ENCODE assay signal across 8 mouse cellular contexts in genomic region chr7:130257991-130258703, GRCm38 (mm10).
A peak's percentile ranks its signal among the peaks of the same experiment; 100 is the strongest.
DNase-seq lines count a peak whose midpoint lies in the region; ATAC-seq and TF ChIP-seq lines count a peak whose summit lies in the region.
"Had no signal": no experiment of that assay in that cellular context is flagged by ENCODE, and none has a peak within 500 bp of the region (broad histone marks: within the 10 kb centered on the region; RNA-seq: fewer than 3 reads in every experiment).

No protein-coding gene starts in this region.

- H3K27me3 ChIP-seq in midbrain, embryonic 10.5 days (ENCODE audit: low read depth, poor library complexity, severe bottlenecking), result peaks cover 69% of the 10 kb centered on the region
- H3K27me3 ChIP-seq in midbrain, embryonic 15.5 days (replicated peaks), result no peaks in the 10 kb centered on the region; the same call in 1 of the 2 replicates
- H3K27me3 ChIP-seq in forebrain, embryonic 15.5 days, result no peaks in the 10 kb centered on the region
- no peaks in the 10 kb centered on the region for H3K27me3 ChIP-seq in limb, embryonic 14.5 days (ENCODE audit: control insufficient read depth, insufficient read depth, low read length)

- peaks cover 93% of the 10 kb centered on the region for H3K4me1 ChIP-seq in midbrain, embryonic 10.5 days
- peaks cover 42% of the 10 kb centered on the region for H3K4me1 ChIP-seq in midbrain, embryonic 15.5 days
- peaks cover 64% of the 10 kb centered on the region for H3K4me1 ChIP-seq in forebrain, embryonic 15.5 days
- H3K4me1 ChIP-seq in limb, embryonic 14.5 days (ENCODE audit: control insufficient read depth, insufficient read depth, low read length), result peaks cover 65% of the 10 kb centered on the region
- H3K4me1 ChIP-seq: megakaryocyte, embryonic 14.5 days had no signal

- H3K9ac ChIP-seq in midbrain, embryonic 15.5 days, result no peak overlapping the region
- H3K9ac ChIP-seq in forebrain, embryonic 15.5 days (replicated peaks), result no peak overlapping the region
- H3K9ac ChIP-seq in limb, embryonic 14.5 days (ENCODE audit: low read depth, low read length, severe bottlenecking), result no peak overlapping the region

- WGBS in midbrain, embryonic 10.5 days, result 17% methylated on average over 8 of the region's 8 CpGs
- 23% methylated on average over 8 of the region's 8 CpGs for WGBS in midbrain, embryonic 15.5 days
- WGBS in forebrain, embryonic 15.5 days, result 4% methylated on average over 8 of the region's 8 CpGs
- WGBS in limb, embryonic 14.5 days, result 11% methylated on average over 8 of the region's 8 CpGs

- H3K4me3 ChIP-seq in midbrain, embryonic 10.5 days, result peak overlapping the region; percentile 93
- H3K4me3 ChIP-seq in midbrain, embryonic 15.5 days, result no peak overlapping the region
- H3K4me3 ChIP-seq in forebrain, embryonic 15.5 days, result 0 out of 2 replicates have a peak overlapping the region, but pooled peaks have one; percentile 2
- peak overlapping the region; percentile 77 for H3K4me3 ChIP-seq in limb, embryonic 14.5 days (replicated peaks; ENCODE audit: low read length)
- H3K4me3 ChIP-seq: megakaryocyte, embryonic 14.5 days had no signal

- H3K27ac ChIP-seq in midbrain, embryonic 10.5 days (replicated peaks), result peak overlapping the region; percentile 52
- H3K27ac ChIP-seq in midbrain, embryonic 15.5 days, result no peak overlapping the region
- H3K27ac ChIP-seq in forebrain, embryonic 15.5 days (replicated peaks), result peak overlapping the region; percentile 29; the same call in 1 of the 2 replicates
- H3K27ac ChIP-seq in limb, embryonic 14.5 days (replicated peaks; ENCODE audit: low read depth, low read length), result peak overlapping the region; percentile 49; the same call in 1 of the 2 replicates

- no peak for ATAC-seq in midbrain, embryonic 15.5 days (replicated peaks)
- peak; percentile 37; the same call in 1 of the 2 replicates for ATAC-seq in forebrain, embryonic 15.5 days (replicated peaks)
- ATAC-seq in limb, embryonic 14.5 days (ENCODE audit: low FRiP score, low read depth), result no peak
- ATAC-seq in erythroblast, adult 5-6 weeks (replicated peaks; ENCODE audit: low FRiP score, poor library complexity, severe bottlenecking), result no peak

- H3K36me3 ChIP-seq in midbrain, embryonic 10.5 days, result peaks cover 76% of the 10 kb centered on the region
- H3K36me3 ChIP-seq in midbrain, embryonic 15.5 days (replicated peaks), result no peaks in the 10 kb centered on the region
- H3K36me3 ChIP-seq in forebrain, embryonic 15.5 days, result no peaks in the 10 kb centered on the region
- H3K36me3 ChIP-seq in limb, embryonic 14.5 days (ENCODE audit: control insufficient read depth, insufficient read depth, low read length), result peaks cover 32% of the 10 kb centered on the region

- H3K9me3 ChIP-seq in midbrain, embryonic 10.5 days (replicated peaks), result no peaks in the 10 kb centered on the region
- no peaks in the 10 kb centered on the region for H3K9me3 ChIP-seq in midbrain, embryonic 15.5 days
- H3K9me3 ChIP-seq in forebrain, embryonic 15.5 days, result no peaks in the 10 kb centered on the region
- H3K9me3 ChIP-seq in limb, embryonic 14.5 days (ENCODE audit: control insufficient read depth, low read length), result no peaks in the 10 kb centered on the region

- no peak overlapping the region for H3K4me2 ChIP-seq in midbrain, embryonic 15.5 days
- H3K4me2 ChIP-seq in forebrain, embryonic 15.5 days (replicated peaks), result peak overlapping the region; percentile 27
- peak overlapping the region; percentile 79 for H3K4me2 ChIP-seq in limb, embryonic 14.5 days (replicated peaks; ENCODE audit: low read depth, low read length, severe bottlenecking)

- DNase-seq in midbrain, embryonic 10.5 days (ENCODE audit: low spot score), result no peak
- no peak for DNase-seq in limb, embryonic 14.5 days (ENCODE audit: low spot score)
- no peak for DNase-seq in layer of hippocampus, postnatal 10 days (ENCODE audit: low spot score in 2 of 2)
- no peak for DNase-seq in thymus, postnatal 10 days (ENCODE audit: low spot score in 2 of 2)

- TF ChIP-seq POLR2A in limb, embryonic 14.5 days (IDR thresholded peaks at IDR 0.05; ENCODE audit: borderline replicate concordance, extremely low read depth, insufficient read depth, insufficient read length), result no peak
